Mouse (Mus musculus): ENCODE data around the gene Cfap70. TPM values are rescaled to one million over a fixed set of nuclear protein-coding genes. Genes with fewer than 3 reads are reported as not detected.
A peak's percentile ranks its signal among the peaks of the same experiment; 100 is the strongest.

The Cfap70 gene
- total RNA-seq (2014; fragmentation: Nextera tagmentation) (not detected in 2 replicates), total RNA-seq (2017) (0.23 TPM in 1 of 2 replicates, not detected in the other), polyA plus RNA-seq (2012) (not detected in 2 replicates)

DNA sequence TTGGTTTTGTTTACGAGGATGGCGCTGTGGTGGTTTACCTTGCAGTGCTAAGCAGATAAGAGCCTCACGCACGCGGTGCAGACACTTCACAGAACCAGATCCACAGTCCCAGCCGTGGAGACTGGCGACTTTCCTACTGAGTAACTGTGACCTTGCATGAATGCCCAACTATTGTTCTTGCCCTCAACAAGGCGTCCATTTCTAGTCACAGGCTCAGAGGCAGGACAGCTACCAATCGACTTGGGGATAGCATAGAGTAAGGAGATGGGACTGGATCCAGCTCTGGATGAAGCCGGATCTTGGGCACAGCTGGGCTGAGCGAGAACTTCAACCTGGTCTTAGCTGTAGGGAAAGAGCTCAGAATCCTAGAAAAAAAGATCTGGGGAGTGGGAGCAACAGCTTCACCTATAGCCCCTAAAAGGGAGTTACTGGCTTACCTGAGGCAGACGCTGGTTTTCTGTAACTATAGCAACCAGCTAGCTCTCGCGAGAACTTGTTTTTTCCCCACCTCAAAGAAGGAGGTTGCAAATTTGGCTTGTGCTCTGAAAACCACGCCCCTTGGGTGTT lies at the start of gene Cfap70:
Gene Cfap70, minus strand, starts transcription at position 462 of the 567 bp plus-strand sequence.
- Histone ChIP-seq H3K9me3 (replicated peaks) (no peaks in the 10 kb centered on the region), H3K27me3 (ENCODE audit: insufficient read depth, low read length) (0 out of 2 replicates have a peak, but pooled peaks cover 4% of the 10 kb centered on the region), H3K36me3 (replicated peaks) (peaks cover 24% of the 10 kb centered on the region), H3K4me1 (ENCODE audit: insufficient read depth, low read depth, low read length) (peaks cover 19% of the 10 kb centered on the region), H3K4me3 (ENCODE audit: low read depth, low read length) (peak within 1 kb of the TSS; percentile 66)
- TF ChIP-seq GATA1 (IDR thresholded peaks at IDR 0.05; ENCODE audit: borderline replicate concordance, low read length) (no peak), CTCF (IDR thresholded peaks at IDR 0.05; ENCODE audit: low read depth, low read length) (no peak), TAL1 (conservative IDR thresholded peaks at IDR 0.05; ENCODE audit: low read depth, low read length) (no peak), POLR2AphosphoS5 (IDR thresholded peaks at IDR 0.05; ENCODE audit: insufficient replicate concordance, low read depth, low read length) (no peak), GATA2 (IDR thresholded peaks at IDR 0.05; ENCODE audit: borderline replicate concordance, low read depth, low read length) (no peak)
- DNase-seq (ENCODE audit: low spot score) (peak; percentile 44), ATAC-seq (ENCODE audit: extremely low read depth, insufficient number of reproducible peaks, low FRiP score, poor library complexity, severe bottlenecking) (no peak)

DNA sequence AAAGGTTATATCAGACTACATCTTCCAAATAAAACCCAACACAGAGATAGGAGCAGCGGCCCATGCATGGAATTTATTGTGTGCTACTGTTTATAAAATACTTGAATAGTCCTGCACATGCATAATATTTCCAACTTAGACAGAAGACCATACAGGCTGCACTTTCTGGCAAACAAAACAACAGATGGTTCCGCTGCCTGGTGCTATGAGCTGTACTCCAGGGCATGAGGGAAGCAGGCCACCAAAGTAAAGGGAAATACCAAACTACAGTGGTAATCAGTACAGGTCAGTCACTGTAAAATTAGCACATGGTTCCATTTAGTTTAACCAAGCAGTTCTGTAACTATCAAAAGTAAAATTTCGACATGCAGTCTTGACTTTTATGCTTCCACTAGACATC lies 48.0 kb upstream of the Cfap70 start:
- DNase-seq (ENCODE audit: low spot score), result no peak
- Histone ChIP-seq H3K4me1 (ENCODE audit: insufficient read depth, low read depth, low read length) (peaks cover 3% of the 10 kb centered on the region; the same call in 1 of the 2 replicates), H3K4me3 (ENCODE audit: low read depth, low read length) (no peak overlapping the region), H3K36me3 (replicated peaks) (peaks cover 50% of the 10 kb centered on the region), H3K27me3 (ENCODE audit: insufficient read depth, low read length) (no peaks in the 10 kb centered on the region), H3K9me3 (replicated peaks) (no peaks in the 10 kb centered on the region)
- TF ChIP-seq GATA2 (IDR thresholded peaks at IDR 0.05; ENCODE audit: borderline replicate concordance, low read depth, low read length), result no peak
- TF ChIP-seq GATA1 (IDR thresholded peaks at IDR 0.05; ENCODE audit: borderline replicate concordance, low read length), result no peak
- TF ChIP-seq POLR2AphosphoS5 (IDR thresholded peaks at IDR 0.05; ENCODE audit: insufficient replicate concordance, low read depth, low read length), result no peak
- TF ChIP-seq TAL1 (conservative IDR thresholded peaks at IDR 0.05; ENCODE audit: low read depth, low read length), result no peak
- no peak for TF ChIP-seq CTCF (IDR thresholded peaks at IDR 0.05; ENCODE audit: low read depth, low read length)
- ATAC-seq (ENCODE audit: extremely low read depth, insufficient number of reproducible peaks, low FRiP score, poor library complexity, severe bottlenecking), result no peak

- no peaks in the 10 kb centered on the region for H3K4me1 ChIP-seq (ENCODE audit: insufficient read depth, low read depth, low read length)
- H3K9me3 ChIP-seq (replicated peaks), result no peaks in the 10 kb centered on the region
- no peaks in the 10 kb centered on the region for H3K27me3 ChIP-seq (ENCODE audit: insufficient read depth, low read length)
- H3K4me3 ChIP-seq (ENCODE audit: low read depth, low read length), result no peak within 1 kb of the TSS
- peaks cover 52% of the 10 kb centered on the region for H3K36me3 ChIP-seq (replicated peaks)
- ATAC-seq (ENCODE audit: extremely low read depth, insufficient number of reproducible peaks, low FRiP score, poor library complexity, severe bottlenecking) (no peak), DNase-seq (ENCODE audit: low spot score) (no peak)
- no peak for TF ChIP-seq GATA2 (IDR thresholded peaks at IDR 0.05; ENCODE audit: borderline replicate concordance, low read depth, low read length)
- no peak for TF ChIP-seq POLR2AphosphoS5 (IDR thresholded peaks at IDR 0.05; ENCODE audit: insufficient replicate concordance, low read depth, low read length)
- TF ChIP-seq TAL1 (conservative IDR thresholded peaks at IDR 0.05; ENCODE audit: low read depth, low read length), result no peak
- TF ChIP-seq CTCF (IDR thresholded peaks at IDR 0.05; ENCODE audit: low read depth, low read length), result no peak
- TF ChIP-seq GATA1 (IDR thresholded peaks at IDR 0.05; ENCODE audit: borderline replicate concordance, low read length), result no peak
These were observed 44.6 kb upstream of the Cfap70 start, which contains the start of gene Mss51 for GRCm38 (mm10) chr14:20496603-20497002. TSS of gene Mss51 (minus strand) at chr14:20496901.

- TF ChIP-seq GATA2 (IDR thresholded peaks at IDR 0.05; ENCODE audit: borderline replicate concordance, low read depth, low read length) (no peak), GATA1 (IDR thresholded peaks at IDR 0.05; ENCODE audit: borderline replicate concordance, low read length) (no peak)
- Histone ChIP-seq H3K27me3 (ENCODE audit: insufficient read depth, low read length) (no peaks in the 10 kb centered on the region), H3K4me3 (ENCODE audit: low read depth, low read length) (no peak overlapping the region), H3K9me3 (replicated peaks) (no peaks in the 10 kb centered on the region), H3K4me1 (ENCODE audit: insufficient read depth, low read depth, low read length) (peaks cover 7% of the 10 kb centered on the region), H3K36me3 (replicated peaks) (peaks cover 44% of the 10 kb centered on the region)
- DNase-seq (ENCODE audit: low spot score), result no peak
- ATAC-seq (ENCODE audit: extremely low read depth, insufficient number of reproducible peaks, low FRiP score, poor library complexity, severe bottlenecking), result no peak
These were observed 34.0 kb upstream of the Cfap70 start for GRCm38 (mm10) chr14:20486031-20486430.

GRCm38 (mm10) chr14:20482051-20482751 lies 30.2 kb upstream of the Cfap70 start:
- Histone ChIP-seq H3K36me3 (replicated peaks) (peaks cover 36% of the 10 kb centered on the region), H3K4me1 (ENCODE audit: insufficient read depth, low read depth, low read length) (peaks cover 34% of the 10 kb centered on the region), H3K4me3 (ENCODE audit: low read depth, low read length) (no peak overlapping the region), H3K9me3 (replicated peaks) (no peaks in the 10 kb centered on the region), H3K27me3 (ENCODE audit: insufficient read depth, low read length) (no peaks in the 10 kb centered on the region)
- no peak for DNase-seq (ENCODE audit: low spot score)
- no peak for ATAC-seq (ENCODE audit: extremely low read depth, insufficient number of reproducible peaks, low FRiP score, poor library complexity, severe bottlenecking)
- TF ChIP-seq CTCF (IDR thresholded peaks at IDR 0.05; ENCODE audit: low read depth, low read length) (no peak), POLR2AphosphoS5 (IDR thresholded peaks at IDR 0.05; ENCODE audit: insufficient replicate concordance, low read depth, low read length) (no peak), GATA1 (IDR thresholded peaks at IDR 0.05; ENCODE audit: borderline replicate concordance, low read length) (no peak), TAL1 (conservative IDR thresholded peaks at IDR 0.05; ENCODE audit: low read depth, low read length) (no peak), GATA2 (IDR thresholded peaks at IDR 0.05; ENCODE audit: borderline replicate concordance, low read depth, low read length) (no peak)

GRCm38 (mm10) chr14:20481211-20481610 lies 29.2 kb upstream of the Cfap70 start:
- H3K36me3 ChIP-seq (replicated peaks), result peaks cover 41% of the 10 kb centered on the region
- no peaks in the 10 kb centered on the region for H3K9me3 ChIP-seq (replicated peaks)
- TF ChIP-seq GATA2 (IDR thresholded peaks at IDR 0.05; ENCODE audit: borderline replicate concordance, low read depth, low read length) (no peak), GATA1 (IDR thresholded peaks at IDR 0.05; ENCODE audit: borderline replicate concordance, low read length) (no peak), TAL1 (conservative IDR thresholded peaks at IDR 0.05; ENCODE audit: low read depth, low read length) (no peak), CTCF (IDR thresholded peaks at IDR 0.05; ENCODE audit: low read depth, low read length) (no peak), POLR2AphosphoS5 (IDR thresholded peaks at IDR 0.05; ENCODE audit: insufficient replicate concordance, low read depth, low read length) (no peak)
- DNase-seq (ENCODE audit: low spot score), result peak; percentile 43
- peaks cover 34% of the 10 kb centered on the region for H3K4me1 ChIP-seq (ENCODE audit: insufficient read depth, low read depth, low read length)
- H3K27me3 ChIP-seq (ENCODE audit: insufficient read depth, low read length), result no peaks in the 10 kb centered on the region
- peak; percentile 58; the same call in 1 of the 2 replicates for ATAC-seq (ENCODE audit: extremely low read depth, insufficient number of reproducible peaks, low FRiP score, poor library complexity, severe bottlenecking)
- H3K4me3 ChIP-seq (ENCODE audit: low read depth, low read length), result no peak overlapping the region; the same call in 1 of the 2 replicates

Measured in G1E (cell line).